Mouse (Mus musculus) forebrain, embryonic 16.5 days (tissue): Measurements from ENCODE around the gene Prkab1. TPM values are rescaled to one million over a fixed set of nuclear protein-coding genes. Genes with fewer than 3 reads are reported as not detected.

Experiments used
- ATAC-seq: fragments of 200-750 bp; cut with Nextera tagmentation; 2 replicates; pipeline ENCODE4 v1.8.0; 2017; ENCODE audit warnings: mild to moderate bottlenecking, moderate library complexity
- H3K27ac ChIP-seq: fragments of 300-500 bp; sonication (generic); 2 replicates; pipeline ENCODE4 v1.5.1; 2014; ENCODE audit warnings: low read length, control low read depth
- H3K27me3 ChIP-seq: fragments of 300-500 bp; sonication (generic); replicated peaks from 2 replicates; pipeline ENCODE4 v1.6.1; 2014; ENCODE audit warnings: low read length; ENCODE audit not compliant: control insufficient read depth, insufficient read depth
- H3K36me3 ChIP-seq: fragments of 300-500 bp; sonication (generic); 2 replicates; pipeline ENCODE4 v1.6.1; 2014; ENCODE audit not compliant: control insufficient read depth, insufficient read depth
- H3K4me1 ChIP-seq: fragments of 300-500 bp; sonication (generic); replicated peaks from 2 replicates; pipeline ENCODE4 v1.6.1; 2014; ENCODE audit warnings: low read length; ENCODE audit not compliant: control insufficient read depth, insufficient read depth
- H3K4me2 ChIP-seq: fragments of 300-500 bp; sonication (generic); 2 replicates; pipeline ENCODE4 v1.6.1; 2014; ENCODE audit warnings: mild to moderate bottlenecking, low read length, control low read depth
- H3K4me3 ChIP-seq: fragments of 300-500 bp; sonication (generic); replicated peaks from 2 replicates; pipeline ENCODE4 v1.5.1; 2014; ENCODE audit warnings: mild to moderate bottlenecking, low read length, control low read depth
- H3K9ac ChIP-seq: fragments of 300-500 bp; sonication (generic); replicated peaks from 2 replicates; pipeline ENCODE4 v1.6.1; 2014; ENCODE audit warnings: low read depth, low read length, control low read depth
- H3K9me3 ChIP-seq: fragments of 300-500 bp; sonication (generic); 2 replicates; pipeline ENCODE4 v1.6.1; 2016; ENCODE audit warnings: low read length; ENCODE audit not compliant: control insufficient read depth
- WGBS: fragments of 180-500 bp; shearing (Covaris S2); extraction: QIAGEN DNeasy Blood & Tissue Kit; methylation state at CpG from one replicate; pipeline ENCODE4 v1.1.7; 2014; 5-methylcytosine and 5-hydroxymethylcytosine counted together
- polyA plus RNA-seq: library from polyadenylated mRNA; unstranded; fragments of >200 nt; fragmentation: Nextera tagmentation; extraction: Ambion mirVana; gene quantifications from 2 replicates; pipeline ENCODE4 v1.2.1, GENCODE M21; 2015

The Prkab1 gene
- polyA plus RNA-seq, 1 experiment from 2014 or later: 55.5 TPM

- Histone ChIP-seq H3K36me3 (peaks cover 37% of the 10 kb centered on the region), H3K4me2 (no peak overlapping the region)
- WGBS: 95% methylated on average over 7 of the region's 7 CpGs
These were observed 11.8 kb downstream of the Prkab1 start for GRCm38 (mm10) chr5:116012503-116012902.

GRCm38 (mm10) chr5:116011700-116012099, 12.6 kb downstream of the Prkab1 start:
- Histone ChIP-seq H3K4me3 (no peak overlapping the region), H3K9me3 (no peaks in the 10 kb centered on the region), H3K36me3 (peaks cover 29% of the 10 kb centered on the region), H3K27me3 (no peaks in the 10 kb centered on the region), H3K27ac (no peak overlapping the region), H3K9ac (no peak overlapping the region), H3K4me1 (no peaks in the 10 kb centered on the region), H3K4me2 (no peak overlapping the region)
- 91% methylated on average over 7 of the region's 7 CpGs for WGBS
- ATAC-seq: no peak

More at GRCm38 (mm10) chr5:116012503-116012902, 11.8 kb downstream of the Prkab1 start:
- Histone ChIP-seq H3K9ac (no peak overlapping the region), H3K27ac (no peak overlapping the region), H3K4me1 (no peaks in the 10 kb centered on the region), H3K9me3 (no peaks in the 10 kb centered on the region), H3K4me3 (no peak overlapping the region), H3K27me3 (no peaks in the 10 kb centered on the region)
- no peak for ATAC-seq

GRCm38 (mm10) chr5:116009884-116010627, 14.3 kb downstream of the Prkab1 start:
- Histone ChIP-seq H3K27ac (no peak overlapping the region), H3K4me2 (no peak overlapping the region), H3K9me3 (no peaks in the 10 kb centered on the region), H3K36me3 (peaks cover 15% of the 10 kb centered on the region), H3K27me3 (no peaks in the 10 kb centered on the region), H3K9ac (no peak overlapping the region), H3K4me3 (no peak overlapping the region), H3K4me1 (no peaks in the 10 kb centered on the region)
- ATAC-seq: no peak
- whole genome bisulfite sequencing: 89% methylated on average over 2 of the region's 2 CpGs

- Histone ChIP-seq H3K9me3 (no peaks in the 10 kb centered on the region), H3K4me3 (no peak overlapping the region), H3K36me3 (peaks cover 7% of the 10 kb centered on the region), H3K27ac (no peak overlapping the region), H3K4me1 (no peaks in the 10 kb centered on the region), H3K27me3 (no peaks in the 10 kb centered on the region), H3K4me2 (no peak overlapping the region), H3K9ac (no peak overlapping the region)
- 80% methylated on average over 15 of the region's 15 CpGs for WGBS
- no peak for ATAC-seq
These were observed 15.0 kb downstream of the Prkab1 start for GRCm38 (mm10) chr5:116009091-116009851.

- Histone ChIP-seq H3K27ac (no peak overlapping the region), H3K27me3 (no peaks in the 10 kb centered on the region), H3K36me3 (no peaks in the 10 kb centered on the region), H3K9ac (no peak overlapping the region), H3K4me1 (no peaks in the 10 kb centered on the region), H3K4me2 (no peak overlapping the region), H3K4me3 (no peak overlapping the region), H3K9me3 (no peaks in the 10 kb centered on the region)
- 91% methylated on average over 13 of the region's 13 CpGs for WGBS
- no peak for ATAC-seq
These were observed 16.6 kb downstream of the Prkab1 start for GRCm38 (mm10) chr5:116007723-116008122.

DNA sequence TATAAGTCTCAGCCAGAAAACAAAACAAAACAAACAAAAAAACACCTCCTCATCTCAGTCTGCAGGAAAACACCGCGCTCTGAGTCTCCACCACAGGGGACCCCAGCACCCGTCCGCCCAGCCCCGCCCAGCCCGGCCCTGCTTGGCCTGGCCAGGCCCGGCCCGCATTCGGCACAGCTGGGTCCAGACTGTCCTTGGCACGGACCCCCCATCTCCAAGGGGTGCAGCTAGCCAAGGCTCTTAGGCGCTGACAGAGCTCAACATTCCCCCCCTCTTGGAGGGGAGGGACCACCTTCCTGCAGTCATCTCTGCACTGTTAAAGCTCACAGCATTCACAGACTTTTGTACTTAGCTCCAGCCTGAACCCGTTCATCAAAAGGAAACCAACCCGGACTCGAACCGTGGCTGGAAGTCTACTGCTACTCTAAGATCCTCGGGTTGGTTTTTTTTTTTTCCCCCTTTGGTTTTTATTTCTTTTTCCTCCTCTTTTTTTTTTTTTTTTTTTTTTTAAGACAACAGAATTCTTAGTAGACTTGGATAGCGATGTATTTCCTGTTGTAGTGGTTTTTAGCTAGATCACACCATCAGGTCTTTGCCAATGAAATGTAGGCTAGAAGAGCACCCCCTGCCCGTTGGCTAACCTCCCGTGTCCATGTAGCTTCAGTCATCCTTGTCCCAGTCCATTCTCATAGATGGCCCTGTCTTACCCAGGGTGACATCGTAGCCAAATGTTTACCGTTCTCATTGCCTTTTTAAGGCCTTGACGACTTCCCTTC, 17.8 kb downstream of the Prkab1 start:
- Histone ChIP-seq H3K4me3 (no peak overlapping the region), H3K27me3 (no peaks in the 10 kb centered on the region), H3K27ac (no peak overlapping the region), H3K9me3 (no peaks in the 10 kb centered on the region), H3K9ac (no peak overlapping the region), H3K4me1 (no peaks in the 10 kb centered on the region), H3K4me2 (no peak overlapping the region), H3K36me3 (no peaks in the 10 kb centered on the region)
- WGBS: 68% methylated on average over 22 of the region's 22 CpGs
- ATAC-seq: no peak

GRCm38 (mm10) chr5:116004271-116004670, 20.0 kb downstream of the Prkab1 start:
- Histone ChIP-seq H3K27ac (no peak overlapping the region), H3K9ac (no peak overlapping the region), H3K9me3 (no peaks in the 10 kb centered on the region), H3K4me3 (no peak overlapping the region), H3K4me2 (no peak overlapping the region), H3K27me3 (no peaks in the 10 kb centered on the region), H3K36me3 (no peaks in the 10 kb centered on the region), H3K4me1 (no peaks in the 10 kb centered on the region)
- 85% methylated on average over 10 of the region's 10 CpGs for WGBS
- no peak for ATAC-seq

DNA sequence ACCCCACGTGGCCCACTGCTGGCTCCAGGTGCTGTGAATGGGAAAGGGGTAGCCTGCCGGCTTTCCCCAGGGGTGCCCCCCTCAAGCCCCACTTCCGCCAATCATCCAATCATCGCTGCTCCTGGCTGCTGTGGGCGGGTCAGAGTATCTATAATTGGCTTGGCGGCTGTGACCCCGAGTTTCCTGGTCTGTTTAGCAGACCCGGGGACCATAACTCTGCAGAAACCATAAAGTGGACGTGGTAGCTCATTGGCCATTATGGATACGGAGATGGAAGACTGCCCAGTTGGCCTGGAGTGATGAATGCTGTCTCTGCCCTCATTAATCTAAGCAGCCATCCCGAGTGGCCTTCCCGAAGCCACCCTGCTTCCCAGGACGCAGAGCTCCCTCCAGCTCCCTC, 20.5 kb downstream of the Prkab1 start:
- H3K4me1 ChIP-seq: no peaks in the 10 kb centered on the region
- no peak overlapping the region for H3K4me2 ChIP-seq
- no peaks in the 10 kb centered on the region for H3K27me3 ChIP-seq
- WGBS: 36% methylated on average over 13 of the region's 13 CpGs
- H3K9ac ChIP-seq: no peak overlapping the region
- H3K4me3 ChIP-seq: no peak overlapping the region
- ATAC-seq: no peak
- no peak overlapping the region for H3K27ac ChIP-seq
- H3K36me3 ChIP-seq: no peaks in the 10 kb centered on the region
- H3K9me3 ChIP-seq: no peaks in the 10 kb centered on the region

- H3K4me1 ChIP-seq: no peaks in the 10 kb centered on the region
- WGBS: 92% methylated on average over 8 of the region's 8 CpGs
- ATAC-seq: no peak
- no peak overlapping the region for H3K27ac ChIP-seq
- H3K4me3 ChIP-seq: no peak overlapping the region
- H3K36me3 ChIP-seq: no peaks in the 10 kb centered on the region
- H3K27me3 ChIP-seq: no peaks in the 10 kb centered on the region
- no peak overlapping the region for H3K9ac ChIP-seq
- no peak overlapping the region for H3K4me2 ChIP-seq
- no peaks in the 10 kb centered on the region for H3K9me3 ChIP-seq
These were observed 21.2 kb downstream of the Prkab1 start for GRCm38 (mm10) chr5:116003154-116003553.
